Mouse (Mus musculus): ENCODE data around the gene Mrpl14.

DNA sequence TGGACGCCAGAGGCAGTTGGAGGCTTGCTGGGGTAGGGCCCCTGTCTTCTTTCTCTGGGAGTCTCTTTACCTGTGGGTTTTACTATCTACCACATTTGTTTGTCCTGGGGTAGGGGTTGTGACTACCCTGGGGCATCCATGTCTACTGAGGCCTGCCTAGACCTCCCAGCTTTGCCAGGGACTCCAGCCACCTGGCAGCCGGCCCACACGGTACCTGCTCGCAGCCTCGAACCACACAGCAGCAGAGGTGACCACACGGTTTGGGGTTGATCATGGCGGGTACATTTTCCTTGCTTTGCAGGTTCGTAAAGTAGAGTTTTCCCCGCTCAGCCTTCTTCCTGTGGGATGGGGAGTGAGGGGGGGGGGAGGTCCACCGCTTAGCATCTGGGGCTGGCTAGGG, 18.6 kb upstream of the Mrpl14 start:
- TF ChIP-seq CTCF (IDR thresholded peaks at IDR 0.05; ENCODE audit: low read depth), result no peak
- TF ChIP-seq EP300 (IDR thresholded peaks at IDR 0.05; ENCODE audit: low read depth), result no peak
